Mouse (Mus musculus): ENCODE measurements around the gene Rad51ap2. TPM values are rescaled to one million over a fixed set of nuclear protein-coding genes. Genes with fewer than 3 reads are reported as not detected.

Gene Rad51ap2
- total and polyA plus RNA-seq, 3 experiments = not detected

- Histone ChIP-seq H3K79me2 (ENCODE audit: control insufficient read depth, insufficient read depth, low read length, poor library complexity) (no peaks in the 10 kb centered on the region), H3K27ac (ENCODE audit: control insufficient read depth, low read depth, low read length) (no peak overlapping the region), H3K9me3 (replicated peaks; ENCODE audit: insufficient read depth, low read length) (no peaks in the 10 kb centered on the region), H3K9ac (ENCODE audit: control insufficient read depth, low read depth, low read length, poor library complexity, severe bottlenecking) (no peak overlapping the region), H3K4me3 (ENCODE audit: control insufficient read depth in 1 of 2, insufficient read depth in 1 of 2, low read depth in 2 of 2, low read length in 2 of 2) (no peak overlapping the region), H3K36me3 (ENCODE audit: control insufficient read depth in 1 of 2, insufficient read depth in 2 of 2, low read length in 2 of 2) (no peaks in the 10 kb centered on the region), H3K4me1 (ENCODE audit: control insufficient read depth in 1 of 2, insufficient read depth in 2 of 2, low read length in 2 of 2) (no peaks in the 10 kb centered on the region), H3K27me3 (ENCODE audit: control insufficient read depth in 1 of 2, insufficient read depth in 2 of 2, low read length in 2 of 2) (no peaks in the 10 kb centered on the region)
- TF ChIP-seq POLR2AphosphoS2 (IDR thresholded peaks at IDR 0.05; ENCODE audit: low read length) (no peak), SMC3 (IDR thresholded peaks at IDR 0.05; ENCODE audit: low read depth, low read length) (no peak), NELFE (IDR thresholded peaks at IDR 0.05; ENCODE audit: low read depth, low read length) (no peak), CHD2 (IDR thresholded peaks at IDR 0.05; ENCODE audit: low read length) (no peak), TCF12 (IDR thresholded peaks at IDR 0.05; ENCODE audit: low read depth, low read length) (no peak), BHLHE40 (IDR thresholded peaks at IDR 0.05; ENCODE audit: borderline replicate concordance, low read depth, low read length) (no peak)
- no peak for DNase-seq (ENCODE audit: low read depth, low spot score)
Observed at GRCm38 (mm10) chr12:11433126-11433525, 22.8 kb upstream of the Rad51ap2 start.

- TF ChIP-seq ZMIZ1 (IDR thresholded peaks at IDR 0.05; ENCODE audit: low read depth, low read length) (no peak), MYC (IDR thresholded peaks at IDR 0.05; ENCODE audit: low read depth, low read length) (no peak), KAT2A (conservative IDR thresholded peaks at IDR 0.05; ENCODE audit: low read depth, low read length) (no peak), NRF1 (IDR thresholded peaks at IDR 0.05; ENCODE audit: insufficient read depth, low read depth, low read length, poor library complexity, severe bottlenecking) (no peak), UBTF (IDR thresholded peaks at IDR 0.05; ENCODE audit: borderline replicate concordance, insufficient read depth, low read depth, low read length) (no peak), CHD1 (IDR thresholded peaks at IDR 0.05; ENCODE audit: low read depth, low read length) (no peak), BHLHE40 (IDR thresholded peaks at IDR 0.05; ENCODE audit: borderline replicate concordance, low read depth, low read length) (no peak), POLR2AphosphoS2 (IDR thresholded peaks at IDR 0.05; ENCODE audit: low read length) (no peak), MXI1 (IDR thresholded peaks at IDR 0.05; ENCODE audit: low read depth, low read length) (no peak), CHD2 (IDR thresholded peaks at IDR 0.05; ENCODE audit: low read length) (no peak), ELF1 (IDR thresholded peaks at IDR 0.05; ENCODE audit: low read depth, low read length) (no peak), NELFE (IDR thresholded peaks at IDR 0.05; ENCODE audit: low read depth, low read length) (no peak), POLR2AphosphoS5 (IDR thresholded peaks at IDR 0.05; ENCODE audit: borderline replicate concordance, low read depth, low read length) (no peak), TCF12 (IDR thresholded peaks at IDR 0.05; ENCODE audit: low read depth, low read length) (no peak), GABPA (IDR thresholded peaks at IDR 0.05; ENCODE audit: low read depth, low read length) (no peak)
- H3K9me3 ChIP-seq (replicated peaks; ENCODE audit: insufficient read depth, low read length) = no peaks in the 10 kb centered on the region
Observed at GRCm38 (mm10) chr12:11433716-11434115, 22.2 kb upstream of the Rad51ap2 start.

More at GRCm38 (mm10) chr12:11433716-11434115, 22.2 kb upstream of the Rad51ap2 start:
- Histone ChIP-seq H3K4me3 (ENCODE audit: control insufficient read depth in 1 of 2, insufficient read depth in 1 of 2, low read depth in 2 of 2, low read length in 2 of 2) (no peak overlapping the region), H3K36me3 (ENCODE audit: control insufficient read depth in 1 of 2, insufficient read depth in 2 of 2, low read length in 2 of 2) (no peaks in the 10 kb centered on the region), H3K9ac (ENCODE audit: control insufficient read depth, low read depth, low read length, poor library complexity, severe bottlenecking) (no peak overlapping the region), H3K4me1 (ENCODE audit: control insufficient read depth in 1 of 2, insufficient read depth in 2 of 2, low read length in 2 of 2) (no peaks in the 10 kb centered on the region), H3K27ac (ENCODE audit: control insufficient read depth, low read depth, low read length) (no peak overlapping the region), H3K79me2 (ENCODE audit: control insufficient read depth, insufficient read depth, low read length, poor library complexity) (no peaks in the 10 kb centered on the region), H3K27me3 (ENCODE audit: control insufficient read depth in 1 of 2, insufficient read depth in 2 of 2, low read length in 2 of 2) (no peaks in the 10 kb centered on the region)
- no peak for DNase-seq (ENCODE audit: low read depth, low spot score)
